Mouse (Mus musculus): ENCODE data around the gene Ints3.

- TF ChIP-seq POLR2A (IDR thresholded peaks at IDR 0.05; ENCODE audit: low read depth, low read length): no peak
- TF ChIP-seq CTCF (IDR thresholded peaks at IDR 0.05; ENCODE audit: extremely low read depth, insufficient read depth, insufficient read length, insufficient replicate concordance): no peak
Observed at GRCm38 (mm10) chr3:90413011-90413396, 20.4 kb downstream of the Ints3 start.

All from spleen, adult 2 months (tissue).